Mouse (Mus musculus): ENCODE data around the gene Gas1. TPM values are rescaled to one million over a fixed set of nuclear protein-coding genes. Genes with fewer than 3 reads are reported as not detected.

The Gas1 gene
- polyA plus RNA-seq, 1 experiment from 2014 or later, result 201 TPM

DNA sequence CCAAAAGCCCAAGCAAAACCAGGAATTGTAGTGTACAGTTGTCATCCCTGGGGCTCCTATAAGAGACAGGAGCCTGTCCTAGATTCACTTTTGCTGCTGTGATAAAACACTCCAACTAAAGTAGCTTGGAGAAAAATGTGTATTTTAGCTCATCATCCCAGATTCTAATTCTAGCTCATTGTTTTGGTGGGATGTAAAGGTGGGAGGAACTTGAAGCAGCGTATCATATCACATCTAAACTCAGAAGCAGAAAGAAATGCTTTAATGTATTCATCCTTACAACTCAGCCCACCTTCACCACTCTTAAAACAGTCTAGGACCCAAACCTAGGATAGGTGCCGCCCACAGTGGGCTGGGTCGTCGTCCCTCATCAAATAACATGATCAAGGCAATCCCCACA is 40.2 kb downstream of the Gas1 start:
- no peak for ATAC-seq (ENCODE audit: insufficient number of reproducible peaks, low FRiP score, low TSS enrichment, low read depth)

DNA sequence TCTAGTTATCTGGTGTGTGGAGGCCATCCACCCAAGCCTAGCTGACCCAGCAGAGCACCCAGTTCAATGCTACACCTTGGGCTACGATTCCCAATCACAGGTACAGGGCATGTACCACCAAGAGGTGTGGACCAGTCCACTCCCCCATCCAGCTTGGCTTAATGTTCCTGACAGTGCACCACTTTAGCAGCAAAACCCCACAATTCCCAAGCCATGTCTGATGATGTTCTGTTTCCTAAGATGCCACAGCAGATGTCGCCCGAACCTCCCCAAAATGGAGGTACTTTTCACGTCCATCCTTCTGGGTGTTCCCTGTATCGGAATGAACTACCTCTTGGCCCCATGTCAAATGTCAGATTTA is 42.7 kb downstream of the Gas1 start:
- no peak for ATAC-seq (ENCODE audit: insufficient number of reproducible peaks, low FRiP score, low TSS enrichment, low read depth)
- Histone ChIP-seq H3K4me2 (ENCODE audit: low read depth, severe bottlenecking) (no peak overlapping the region), H3K36me3 (ENCODE audit: control insufficient read depth, insufficient read depth, low read length) (no peaks in the 10 kb centered on the region), H3K27me3 (ENCODE audit: control insufficient read depth, insufficient read depth, low read length) (no peaks in the 10 kb centered on the region), H3K4me3 (ENCODE audit: low read depth, low read length) (no peak overlapping the region), H3K27ac (replicated peaks; ENCODE audit: low read depth, low read length) (no peak overlapping the region), H3K9me3 (ENCODE audit: control insufficient read depth, low read length) (no peaks in the 10 kb centered on the region), H3K4me1 (ENCODE audit: control insufficient read depth, insufficient read depth, low read length) (peaks cover 22% of the 10 kb centered on the region), H3K9ac (ENCODE audit: low read length) (no peak overlapping the region)
- 89% methylated on average over 5 of the region's 5 CpGs for WGBS
- no peak for DNase-seq (ENCODE audit: low spot score)

More for the DNA sequence above, 40.2 kb downstream of the Gas1 start:
- no peak for DNase-seq (ENCODE audit: low spot score)
- Histone ChIP-seq H3K4me2 (ENCODE audit: low read depth, severe bottlenecking) (no peak overlapping the region), H3K27ac (replicated peaks; ENCODE audit: low read depth, low read length) (no peak overlapping the region), H3K4me3 (ENCODE audit: low read depth, low read length) (no peak overlapping the region), H3K36me3 (ENCODE audit: control insufficient read depth, insufficient read depth, low read length) (no peaks in the 10 kb centered on the region), H3K4me1 (ENCODE audit: control insufficient read depth, insufficient read depth, low read length) (peaks cover 23% of the 10 kb centered on the region), H3K27me3 (ENCODE audit: control insufficient read depth, insufficient read depth, low read length) (no peaks in the 10 kb centered on the region), H3K9ac (ENCODE audit: low read length) (no peak overlapping the region), H3K9me3 (ENCODE audit: control insufficient read depth, low read length) (no peaks in the 10 kb centered on the region)
- WGBS, result 93% methylated on average over 4 of the region's 4 CpGs

DNA sequence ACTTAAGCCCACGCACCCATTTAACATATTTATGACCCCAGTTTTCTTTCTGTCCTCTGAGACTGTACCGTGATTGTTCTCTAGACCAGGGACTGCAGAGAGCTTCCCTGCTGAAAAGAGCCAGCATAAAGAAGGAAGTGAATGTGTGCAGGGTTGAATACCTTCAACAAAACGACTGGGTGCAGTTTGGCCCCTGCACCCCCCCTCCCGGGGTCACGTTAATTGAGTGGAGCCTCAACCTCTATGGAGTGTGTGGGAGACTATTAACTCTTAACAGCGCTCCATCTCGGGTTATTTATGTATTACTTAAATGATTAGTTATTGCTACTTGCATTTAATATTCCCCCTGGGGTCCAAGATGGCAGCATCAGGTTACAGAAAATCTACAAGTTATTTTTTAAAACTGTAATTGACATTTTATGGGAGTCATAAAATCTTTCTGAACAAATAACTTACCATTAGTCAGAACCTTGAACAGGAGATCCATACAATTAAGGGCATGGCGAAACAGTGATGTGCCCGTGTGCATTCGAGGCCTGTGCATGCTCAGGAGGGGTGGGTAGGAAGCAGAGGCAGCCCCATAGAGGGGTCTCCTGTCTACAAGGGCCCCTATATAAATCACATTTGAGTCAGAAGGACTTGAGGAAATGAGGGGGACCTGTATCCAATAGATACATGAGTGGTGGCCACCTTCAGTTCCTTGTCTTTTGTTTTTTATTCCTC is 43.3 kb downstream of the Gas1 start:
- Histone ChIP-seq H3K4me2 (ENCODE audit: low read depth, severe bottlenecking) (no peak overlapping the region; the same call in 1 of the 2 replicates), H3K27ac (replicated peaks; ENCODE audit: low read depth, low read length) (no peak overlapping the region), H3K4me1 (ENCODE audit: control insufficient read depth, insufficient read depth, low read length) (peaks cover 24% of the 10 kb centered on the region), H3K27me3 (ENCODE audit: control insufficient read depth, insufficient read depth, low read length) (no peaks in the 10 kb centered on the region), H3K4me3 (ENCODE audit: low read depth, low read length) (no peak overlapping the region), H3K9me3 (ENCODE audit: control insufficient read depth, low read length) (no peaks in the 10 kb centered on the region), H3K9ac (ENCODE audit: low read length) (0 out of 2 replicates have a peak overlapping the region, but pooled peaks have one; percentile 1), H3K36me3 (ENCODE audit: control insufficient read depth, insufficient read depth, low read length) (no peaks in the 10 kb centered on the region)
- ATAC-seq (ENCODE audit: insufficient number of reproducible peaks, low FRiP score, low TSS enrichment, low read depth) (peak; percentile 87), DNase-seq (ENCODE audit: low spot score) (peak; percentile 76)
- 10% methylated on average over 10 of the region's 10 CpGs for WGBS

DNA sequence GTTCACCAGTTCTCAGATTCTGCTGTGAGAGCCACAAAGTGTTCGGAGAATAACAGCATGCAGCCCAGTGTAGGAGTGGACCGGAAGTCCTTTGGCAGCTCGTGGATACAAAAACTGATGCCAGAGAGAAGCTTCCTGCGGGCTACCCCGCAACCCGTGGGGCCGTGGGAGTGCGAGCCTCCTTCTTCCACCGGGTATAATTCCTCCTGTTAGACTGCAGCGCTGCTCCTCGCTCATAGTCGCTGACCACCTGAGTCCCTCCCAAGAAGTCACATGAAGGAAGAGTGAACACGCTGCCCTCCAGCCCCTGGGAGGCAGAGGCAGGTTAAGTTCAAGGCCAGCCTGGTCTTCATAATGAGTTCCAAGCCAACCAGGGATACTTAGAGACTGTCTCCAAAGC is 45.4 kb downstream of the Gas1 start:
- Histone ChIP-seq H3K27ac (replicated peaks; ENCODE audit: low read depth, low read length) (no peak overlapping the region), H3K36me3 (ENCODE audit: control insufficient read depth, insufficient read depth, low read length) (no peaks in the 10 kb centered on the region), H3K9ac (ENCODE audit: low read length) (no peak overlapping the region), H3K4me2 (ENCODE audit: low read depth, severe bottlenecking) (no peak overlapping the region), H3K4me3 (ENCODE audit: low read depth, low read length) (no peak overlapping the region), H3K4me1 (ENCODE audit: control insufficient read depth, insufficient read depth, low read length) (peaks cover 24% of the 10 kb centered on the region), H3K9me3 (ENCODE audit: control insufficient read depth, low read length) (no peaks in the 10 kb centered on the region), H3K27me3 (ENCODE audit: control insufficient read depth, insufficient read depth, low read length) (no peaks in the 10 kb centered on the region)
- no peak for DNase-seq (ENCODE audit: low spot score)
- WGBS, result 68% methylated on average over 13 of the region's 13 CpGs
- ATAC-seq (ENCODE audit: insufficient number of reproducible peaks, low FRiP score, low TSS enrichment, low read depth), result no peak

DNA sequence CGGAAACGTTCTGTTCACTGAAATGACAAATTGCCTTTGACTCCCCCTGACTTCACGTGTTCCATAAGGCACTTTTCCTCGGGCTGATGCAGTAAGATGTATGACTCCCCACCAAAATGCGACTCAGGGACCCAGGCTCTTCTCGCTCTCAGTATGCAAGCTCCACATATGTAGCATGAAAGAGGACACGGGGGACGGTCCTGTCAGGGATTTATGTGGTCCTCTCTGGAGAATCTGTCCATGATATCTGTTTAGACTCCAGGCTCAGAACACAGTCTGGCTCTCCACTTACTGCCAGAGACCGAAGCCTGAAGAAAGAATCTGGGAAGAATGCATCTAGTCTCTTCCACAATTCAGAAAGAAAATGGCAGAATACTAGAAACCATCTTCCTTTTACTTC is 47.6 kb downstream of the Gas1 start:
- 55% methylated on average over 9 of the region's 9 CpGs for WGBS
- peaks cover 37% of the 10 kb centered on the region for H3K4me1 ChIP-seq (ENCODE audit: control insufficient read depth, insufficient read depth, low read length)

DNA sequence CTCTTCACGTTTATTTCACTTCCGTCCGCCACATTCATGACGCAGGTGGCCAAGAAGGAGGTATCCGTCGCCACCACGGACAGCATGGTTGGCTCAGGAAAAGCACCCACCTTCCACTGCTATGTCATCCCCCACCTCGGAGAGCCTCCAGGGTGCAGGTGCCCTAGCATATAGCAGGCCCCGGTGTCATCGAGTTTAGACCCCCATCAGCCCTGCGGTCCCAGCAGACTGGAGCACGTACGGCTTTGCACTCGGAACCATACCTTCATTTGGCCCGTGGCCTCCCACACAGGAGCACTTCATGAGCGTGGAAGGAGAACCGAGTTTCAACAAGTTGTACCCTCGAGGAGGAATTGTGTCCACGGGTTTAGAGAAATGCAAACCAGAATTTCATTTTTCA is 50.8 kb downstream of the Gas1 start:
- Histone ChIP-seq H3K4me1 (ENCODE audit: control insufficient read depth, insufficient read depth, low read length) (peaks cover 41% of the 10 kb centered on the region), H3K36me3 (ENCODE audit: control insufficient read depth, insufficient read depth, low read length) (no peaks in the 10 kb centered on the region), H3K27ac (replicated peaks; ENCODE audit: low read depth, low read length) (no peak overlapping the region), H3K4me2 (ENCODE audit: low read depth, severe bottlenecking) (no peak overlapping the region; the same call in 1 of the 2 replicates), H3K9me3 (ENCODE audit: control insufficient read depth, low read length) (no peaks in the 10 kb centered on the region), H3K4me3 (ENCODE audit: low read depth, low read length) (no peak overlapping the region), H3K9ac (ENCODE audit: low read length) (no peak overlapping the region), H3K27me3 (ENCODE audit: control insufficient read depth, insufficient read depth, low read length) (no peaks in the 10 kb centered on the region)
- 54% methylated on average over 19 of the region's 19 CpGs for WGBS
- ATAC-seq (ENCODE audit: insufficient number of reproducible peaks, low FRiP score, low TSS enrichment, low read depth), result no peak
- DNase-seq (ENCODE audit: low spot score), result no peak

More for the DNA sequence above, 47.6 kb downstream of the Gas1 start:
- H3K27ac ChIP-seq (replicated peaks; ENCODE audit: low read depth, low read length), result no peak overlapping the region
- H3K4me3 ChIP-seq (ENCODE audit: low read depth, low read length), result no peak overlapping the region
- no peak overlapping the region for H3K9ac ChIP-seq (ENCODE audit: low read length)
- no peaks in the 10 kb centered on the region for H3K27me3 ChIP-seq (ENCODE audit: control insufficient read depth, insufficient read depth, low read length)
- H3K9me3 ChIP-seq (ENCODE audit: control insufficient read depth, low read length), result no peaks in the 10 kb centered on the region
- no peaks in the 10 kb centered on the region for H3K36me3 ChIP-seq (ENCODE audit: control insufficient read depth, insufficient read depth, low read length)
- H3K4me2 ChIP-seq (ENCODE audit: low read depth, severe bottlenecking), result no peak overlapping the region
- DNase-seq (ENCODE audit: low spot score), result no peak
- ATAC-seq (ENCODE audit: insufficient number of reproducible peaks, low FRiP score, low TSS enrichment, low read depth), result no peak

DNA sequence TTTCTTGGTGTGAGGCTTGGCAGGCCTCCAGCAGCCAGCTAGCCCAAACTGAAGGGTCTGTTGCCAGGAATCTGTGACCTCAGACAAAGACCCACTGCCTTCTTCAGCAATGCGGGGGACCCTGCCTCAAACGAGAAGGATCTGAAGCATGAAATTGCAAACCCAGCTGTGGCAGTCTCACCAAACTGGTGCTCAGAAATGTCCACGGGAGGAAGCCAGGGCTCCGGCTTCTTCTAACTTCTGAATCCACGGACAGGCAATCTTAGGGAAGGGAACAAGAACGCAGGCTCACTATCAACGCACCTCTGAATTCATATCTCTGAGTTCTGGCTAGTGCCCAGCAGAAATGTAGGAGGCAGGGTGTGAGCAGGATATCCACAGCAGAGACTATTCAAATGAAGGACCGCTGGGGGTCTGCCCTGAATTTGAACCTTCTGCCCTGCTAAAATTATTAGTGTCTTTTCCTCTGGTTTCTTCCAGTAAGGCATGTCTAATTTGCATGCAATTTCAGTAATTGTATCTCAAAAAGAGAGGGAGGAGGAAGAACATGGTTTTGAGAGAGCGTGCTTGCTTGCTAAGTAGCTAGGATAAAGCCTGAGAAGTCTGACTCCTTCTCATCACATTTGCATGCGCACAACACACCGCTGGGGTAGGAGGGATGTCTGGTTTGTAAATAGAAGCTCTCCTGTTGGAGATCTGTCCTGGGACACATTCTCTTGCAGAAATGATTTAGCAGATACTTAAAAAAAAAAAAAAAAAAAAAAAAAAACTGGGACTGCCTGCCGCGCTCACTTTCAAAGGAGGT is 51.5 kb downstream of the Gas1 start:
- H3K9me3 ChIP-seq (ENCODE audit: control insufficient read depth, low read length), result no peaks in the 10 kb centered on the region
- peaks cover 41% of the 10 kb centered on the region for H3K4me1 ChIP-seq (ENCODE audit: control insufficient read depth, insufficient read depth, low read length)
- H3K4me3 ChIP-seq (ENCODE audit: low read depth, low read length), result no peak overlapping the region
- H3K9ac ChIP-seq (ENCODE audit: low read length), result no peak overlapping the region; the same call in 1 of the 2 replicates
- WGBS, result 19% methylated on average over 13 of the region's 13 CpGs
- ATAC-seq (ENCODE audit: insufficient number of reproducible peaks, low FRiP score, low TSS enrichment, low read depth), result no peak
- H3K36me3 ChIP-seq (ENCODE audit: control insufficient read depth, insufficient read depth, low read length), result no peaks in the 10 kb centered on the region
- no peaks in the 10 kb centered on the region for H3K27me3 ChIP-seq (ENCODE audit: control insufficient read depth, insufficient read depth, low read length)
- peak; percentile 50 for DNase-seq (ENCODE audit: low spot score)
- H3K27ac ChIP-seq (replicated peaks; ENCODE audit: low read depth, low read length), result peak overlapping the region; percentile 17
- peak overlapping the region; percentile 30 for H3K4me2 ChIP-seq (ENCODE audit: low read depth, severe bottlenecking)

DNA sequence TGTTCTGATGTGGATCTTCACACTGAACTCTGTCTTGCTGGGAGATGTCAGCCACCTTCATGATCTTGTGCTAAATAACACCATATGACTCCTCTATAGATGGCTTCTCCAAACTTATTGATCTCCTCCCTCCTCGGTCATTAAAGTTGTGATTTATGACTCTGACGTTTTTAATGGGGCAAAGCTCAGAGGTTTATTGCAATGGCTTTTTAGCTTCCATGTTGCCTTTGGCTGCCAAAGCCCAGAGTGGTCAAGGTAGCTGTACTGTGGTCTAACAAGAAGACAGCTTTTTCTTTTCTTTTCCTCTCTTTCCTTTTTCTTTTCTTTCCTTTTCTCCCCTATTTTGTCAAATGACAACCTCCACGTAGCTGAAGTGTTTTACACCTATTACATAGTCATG is 52.1 kb downstream of the Gas1 start:
- DNase-seq (ENCODE audit: low spot score) (peak; percentile 57), ATAC-seq (ENCODE audit: insufficient number of reproducible peaks, low FRiP score, low TSS enrichment, low read depth) (no peak)
- Histone ChIP-seq H3K4me2 (ENCODE audit: low read depth, severe bottlenecking) (peak overlapping the region; percentile 30; the same call in 1 of the 2 replicates), H3K9ac (ENCODE audit: low read length) (no peak overlapping the region), H3K4me3 (ENCODE audit: low read depth, low read length) (no peak overlapping the region), H3K27ac (replicated peaks; ENCODE audit: low read depth, low read length) (peak overlapping the region; percentile 17; the same call in 1 of the 2 replicates), H3K4me1 (ENCODE audit: control insufficient read depth, insufficient read depth, low read length) (peaks cover 41% of the 10 kb centered on the region), H3K36me3 (ENCODE audit: control insufficient read depth, insufficient read depth, low read length) (no peaks in the 10 kb centered on the region), H3K9me3 (ENCODE audit: control insufficient read depth, low read length) (no peaks in the 10 kb centered on the region), H3K27me3 (ENCODE audit: control insufficient read depth, insufficient read depth, low read length) (no peaks in the 10 kb centered on the region)
- WGBS, result 6% methylated on average over 3 of the region's 3 CpGs

Data from limb, embryonic 11.5 days (tissue).